Comparison of ENCODE assay signal across 8 mouse cellular contexts in the genomic region with DNA sequence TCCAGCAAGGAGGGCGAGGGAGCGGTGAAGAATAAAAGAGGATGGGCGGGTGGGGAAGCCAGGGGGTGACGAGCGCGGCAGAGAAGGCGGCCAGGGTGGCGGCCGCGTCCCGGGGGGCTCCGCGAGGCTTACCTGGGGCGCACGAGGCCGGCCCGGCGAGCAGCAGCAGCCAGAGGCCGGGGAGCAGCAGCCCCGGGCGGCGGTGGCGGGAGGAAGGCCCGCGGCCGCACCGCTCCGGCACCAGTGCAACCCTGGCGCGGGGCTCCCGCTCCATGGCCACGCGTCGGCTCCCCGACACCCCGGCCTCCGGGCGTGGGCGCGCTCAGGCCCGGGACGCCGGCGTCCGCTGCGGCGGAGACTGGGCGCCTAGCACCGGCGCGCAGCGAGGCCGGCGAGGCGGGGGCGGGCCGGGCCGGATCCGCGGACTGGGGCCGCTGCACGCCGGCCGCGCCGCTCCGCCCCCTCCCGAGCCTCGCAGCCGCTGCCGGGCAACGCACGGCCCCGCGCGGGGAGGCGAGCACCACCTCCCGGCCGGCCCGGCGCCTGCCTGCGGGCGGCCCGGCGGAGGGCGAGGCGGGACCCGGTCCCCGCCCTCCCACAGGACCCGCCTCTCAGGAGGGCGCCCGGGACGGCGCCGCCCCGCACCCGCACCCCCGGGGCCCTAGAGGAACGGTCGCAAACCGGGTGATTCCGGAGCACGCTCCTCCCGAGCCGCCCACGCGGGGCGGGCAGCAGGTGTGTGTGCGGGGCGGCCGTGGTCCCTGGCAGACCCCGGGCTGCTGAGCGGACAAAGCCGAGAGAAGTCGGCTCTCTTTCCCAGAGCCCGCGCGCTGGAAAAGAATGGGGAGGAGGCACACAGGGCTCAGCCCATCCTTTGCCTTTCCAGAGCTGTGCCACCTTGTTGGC. TPM values are rescaled to one million over a fixed set of nuclear protein-coding genes. Genes with fewer than 3 reads are reported as not detected.
DNase-seq lines count a peak whose midpoint lies in the region; ATAC-seq and TF ChIP-seq lines count a peak whose summit lies in the region.

A gene (minus strand): TSS at position 274 of the 906 bp plus-strand sequence.

- peak; percentile 93 for ATAC-seq in embryonic facial prominence, embryonic 12.5 days (ENCODE audit: insufficient number of reproducible peaks, insufficient read depth, low FRiP score, low TSS enrichment)
- peak; percentile 96 for ATAC-seq in stomach, embryonic 14.5 days (ENCODE audit: insufficient number of reproducible peaks, insufficient read depth, low FRiP score, low read depth)

- H3ac ChIP-seq in myocyte (ENCODE audit: control insufficient read depth, insufficient read length) = peak within 1 kb of the TSS; percentile 37

- no peaks in the 10 kb centered on the region for H3K36me3 ChIP-seq in embryonic facial prominence, embryonic 12.5 days
- no peaks in the 10 kb centered on the region for H3K36me3 ChIP-seq in myocyte (ENCODE audit: control insufficient read depth, insufficient read depth)
- no peaks in the 10 kb centered on the region for H3K36me3 ChIP-seq in stomach, embryonic 14.5 days (ENCODE audit: control insufficient read depth, insufficient read depth, low read length)

- peak within 1 kb of the TSS; percentile 86 for H3K27ac ChIP-seq in embryonic facial prominence, embryonic 12.5 days
- peak within 1 kb of the TSS; percentile 69 for H3K27ac ChIP-seq in stomach, embryonic 14.5 days (ENCODE audit: low read length)

- peaks cover 30% of the 10 kb centered on the region for H3K4me1 ChIP-seq in embryonic facial prominence, embryonic 12.5 days
- peaks cover 20% of the 10 kb centered on the region for H3K4me1 ChIP-seq in stomach, embryonic 14.5 days (ENCODE audit: control insufficient read depth, insufficient read depth, low read length)

- H3K9ac ChIP-seq in embryonic facial prominence, embryonic 12.5 days = peak within 1 kb of the TSS; percentile 98
- H3K9ac ChIP-seq in stomach, embryonic 14.5 days (replicated peaks; ENCODE audit: low read depth, low read length) = peak within 1 kb of the TSS; percentile 89

- WGBS in embryonic facial prominence, embryonic 12.5 days = 1% methylated on average over 116 of the region's 118 CpGs
- under 1% methylated on average over 98 of the region's 118 CpGs for WGBS in stomach, embryonic 14.5 days

- no peaks in the 10 kb centered on the region for H3K27me3 ChIP-seq in embryonic facial prominence, embryonic 12.5 days
- H3K27me3 ChIP-seq in myocyte (ENCODE audit: control insufficient read depth, insufficient read depth, insufficient read length) = no peaks in the 10 kb centered on the region
- no peaks in the 10 kb centered on the region for H3K27me3 ChIP-seq in stomach, embryonic 14.5 days (ENCODE audit: control insufficient read depth, insufficient read depth, low read length)

- peak; percentile 68 for DNase-seq in A20 (ENCODE audit: low read depth, low spot score)
- peak; percentile 85 for DNase-seq in adrenal gland, postnatal 25 days
- peak; percentile 71 to 72 for DNase-seq in heart, adult 9 months (ENCODE audit: low spot score in 2 of 2)
- DNase-seq in kidney, adult 9 months = peak; percentile 81
- peak; percentile 75 for DNase-seq in liver

- no peaks in the 10 kb centered on the region for H3K9me3 ChIP-seq in embryonic facial prominence, embryonic 12.5 days
- H3K9me3 ChIP-seq in stomach, embryonic 14.5 days (ENCODE audit: control insufficient read depth, low read depth, low read length) = no peaks in the 10 kb centered on the region

- peak; percentile 39 for TF ChIP-seq POLR2A in myocyte (IDR thresholded peaks at IDR 0.05; ENCODE audit: insufficient read length, low read depth)

- H3K4me3 ChIP-seq in embryonic facial prominence, embryonic 12.5 days = peak within 1 kb of the TSS; percentile 90
- H3K4me3 ChIP-seq in myocyte = peak within 1 kb of the TSS; percentile 24
- peak within 1 kb of the TSS; percentile 84 for H3K4me3 ChIP-seq in stomach, embryonic 14.5 days (ENCODE audit: low read depth, low read length)

- no peaks in the 10 kb centered on the region for H3K79me2 ChIP-seq in myocyte (ENCODE audit: control insufficient read depth, insufficient read depth)

- peak within 1 kb of the TSS; percentile 70 for H3K4me2 ChIP-seq in embryonic facial prominence, embryonic 12.5 days (replicated peaks)
- H3K4me2 ChIP-seq in myocyte (ENCODE audit: low read depth) = peak within 1 kb of the TSS; percentile 93
- H3K4me2 ChIP-seq in stomach, embryonic 14.5 days (replicated peaks; ENCODE audit: low read depth, low read length) = peak within 1 kb of the TSS; percentile 76

TF ChIP-seq in myocyte, 11 proteins besides CTCF, POLR2A, EP300 and RAD21:
- TF ChIP-seq MYOD1 (IDR thresholded peaks at IDR 0.05; ENCODE audit: control insufficient read depth in 1 of 3, insufficient read length in 2 of 3, low read depth in 2 of 3) = peak in 1 of 3 experiments; percentile 50
- no peak for TF ChIP-seq SRF (IDR thresholded peaks at IDR 0.05; ENCODE audit: control insufficient read depth, insufficient read length, low read depth)
- peak in 1 of 3 experiments; percentile 7 for TF ChIP-seq MYOG (IDR thresholded peaks at IDR 0.05; ENCODE audit: control insufficient read depth in 1 of 3, insufficient read depth in 1 of 3, insufficient read length in 2 of 3, low read depth in 2 of 3)

RNA-seq across cellular contexts. Expression of the gene that starts here (rescaled TPM):
- 4.3 and 5.1 TPM in 2 replicates for total RNA-seq in adrenal gland, postnatal 25 days (2021)
- 8.7 and 9.7 TPM in 2 replicates for polyA plus RNA-seq in embryonic facial prominence, embryonic 12.5 days (2016; fragmentation: Nextera tagmentation; extraction: Ambion mirVana)
- polyA plus RNA-seq in myocyte (2012; fragmentation: generic; extraction: Trizol) = 0.77 TPM
- polyA plus RNA-seq in stomach, embryonic 14.5 days (2014; fragmentation: Nextera tagmentation; extraction: Ambion mirVana) = 6.7 and 8.1 TPM in 2 replicates

Comparison
In these comparisons a context has a peak if more than half of its experiments do, and no peak if none do; other contexts are left out.
1. Peak in every context shown above with its lines: DNase-seq, ATAC-seq, H3K4me3 ChIP-seq and H3K27ac ChIP-seq.
2. H3K4me3 ChIP-seq: peak in every context shown above with its lines; median percentile 90 in embryonic facial prominence, embryonic 12.5 days; 84 in stomach, embryonic 14.5 days; 24 in myocyte.